In the genomic region with DNA sequence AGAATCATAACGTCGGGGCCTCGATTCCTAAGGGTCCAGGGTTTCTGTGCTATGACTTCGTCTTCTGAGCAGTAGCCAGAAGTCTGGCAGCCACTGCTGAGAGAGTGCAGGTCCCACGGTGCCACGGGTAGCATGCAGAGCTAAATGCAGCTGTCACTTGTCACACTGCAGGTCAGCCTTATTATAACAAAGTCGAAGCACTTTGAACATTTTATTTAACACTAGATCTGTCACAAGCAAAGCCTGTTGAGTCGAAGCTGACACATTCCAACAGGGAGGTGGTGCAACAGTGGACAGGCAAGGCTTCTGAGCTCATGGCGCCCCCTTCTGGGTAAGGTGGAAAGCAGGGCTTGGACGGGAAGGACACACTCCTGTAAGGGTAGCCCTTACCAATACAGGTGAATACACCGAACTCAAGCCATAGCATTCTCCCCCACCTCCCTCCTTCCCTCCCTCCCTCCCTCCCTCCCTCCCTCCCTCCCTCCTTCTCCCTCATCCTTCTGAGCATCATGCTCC, we compare ENCODE assay signal across 9 mouse cellular contexts.
DNase-seq lines count a peak whose midpoint lies in the region; ATAC-seq and TF ChIP-seq lines count a peak whose summit lies in the region.
"Had no signal": no experiment of that assay in that cellular context is flagged by ENCODE, and none has a peak within 500 bp of the region (broad histone marks: within the 10 kb centered on the region; RNA-seq: fewer than 3 reads in every experiment).

No protein-coding gene starts in this region.

- DNase-seq in gastrocnemius, postnatal 10 days, result peak; percentile 37
- no peak for DNase-seq in gastrocnemius, adult 18-20 months (ENCODE audit: low spot score)
- peak; percentile 54 for DNase-seq in midbrain, embryonic 11.5 days (ENCODE audit: low spot score, missing footprints)
- DNase-seq in heart, postnatal 0 days (ENCODE audit: low spot score), result no peak
- DNase-seq in thymus, postnatal 10 days (ENCODE audit: low spot score in 2 of 2), result peak; percentile 38 to 71
- no peak for DNase-seq in neural tube, embryonic 10.5 days (ENCODE audit: extremely low spot score, low spot score)
- no peak for DNase-seq in c-Kit-positive CD71-positive TER-119-positive erythroid progenitor cells, embryonic 14.5 days (ENCODE audit: low spot score)

- no peaks in the 10 kb centered on the region for H3K9me3 ChIP-seq in midbrain, embryonic 11.5 days (ENCODE audit: control insufficient read depth, low read length)
- no peaks in the 10 kb centered on the region for H3K9me3 ChIP-seq in midbrain, embryonic 13.5 days
- no peaks in the 10 kb centered on the region for H3K9me3 ChIP-seq in heart, postnatal 0 days (replicated peaks; ENCODE audit: control insufficient read depth, low read length)

- TF ChIP-seq EP300 in heart, postnatal 0 days (IDR thresholded peaks at IDR 0.05; ENCODE audit: low read depth), result no peak

- H3K4me2 ChIP-seq in midbrain, embryonic 11.5 days, result no peak overlapping the region
- no peak overlapping the region for H3K4me2 ChIP-seq in midbrain, embryonic 13.5 days (replicated peaks)
- no peak overlapping the region for H3K4me2 ChIP-seq in heart, postnatal 0 days (ENCODE audit: low read depth, low read length)

- 80% methylated on average over 11 of the region's 11 CpGs for WGBS in midbrain, embryonic 11.5 days
- 84% methylated on average over 11 of the region's 11 CpGs for WGBS in midbrain, embryonic 13.5 days
- 38% methylated on average over 11 of the region's 11 CpGs for WGBS in heart, postnatal 0 days

- no peaks in the 10 kb centered on the region for H3K4me1 ChIP-seq in midbrain, embryonic 11.5 days (ENCODE audit: control insufficient read depth, insufficient read depth, low read length)
- no peaks in the 10 kb centered on the region for H3K4me1 ChIP-seq in midbrain, embryonic 13.5 days (replicated peaks)
- peaks cover 17% of the 10 kb centered on the region for H3K4me1 ChIP-seq in heart, postnatal 0 days (ENCODE audit: control insufficient read depth, insufficient read depth)

- no peak overlapping the region for H3K4me3 ChIP-seq in midbrain, embryonic 11.5 days (ENCODE audit: low read depth, low read length)
- no peak overlapping the region for H3K4me3 ChIP-seq in midbrain, embryonic 13.5 days (replicated peaks)
- H3K4me3 ChIP-seq in heart, postnatal 0 days (ENCODE audit: low read depth, low read length), result no peak overlapping the region
- H3K4me3 ChIP-seq: erythroblast, embryonic 14.5 days had no signal

- no peaks in the 10 kb centered on the region for H3K36me3 ChIP-seq in midbrain, embryonic 11.5 days (ENCODE audit: control insufficient read depth, insufficient read depth, low read length)
- peaks cover 3% of the 10 kb centered on the region; the same call in 1 of the 2 replicates for H3K36me3 ChIP-seq in midbrain, embryonic 13.5 days
- peaks cover 58% of the 10 kb centered on the region for H3K36me3 ChIP-seq in heart, postnatal 0 days (replicated peaks; ENCODE audit: control insufficient read depth, insufficient read depth, low read length)

- no peak for ATAC-seq in midbrain, embryonic 11.5 days (ENCODE audit: low FRiP score)
- no peak for ATAC-seq in midbrain, embryonic 13.5 days
- ATAC-seq in heart, postnatal 0 days (ENCODE audit: insufficient read depth, low read depth), result 0 out of 2 replicates have a peak, but pooled peaks have one; percentile 24

- no peak overlapping the region for H3K27ac ChIP-seq in midbrain, embryonic 11.5 days (ENCODE audit: low read depth, low read length)
- no peak overlapping the region for H3K27ac ChIP-seq in midbrain, embryonic 13.5 days
- H3K27ac ChIP-seq in heart, postnatal 0 days (ENCODE audit: low read depth), result peak overlapping the region; percentile 75; the same call in 1 of the 2 replicates

- H3K9ac ChIP-seq in midbrain, embryonic 11.5 days (ENCODE audit: low read length), result no peak overlapping the region
- no peak overlapping the region for H3K9ac ChIP-seq in midbrain, embryonic 13.5 days (replicated peaks)
- H3K9ac ChIP-seq in heart, postnatal 0 days (replicated peaks; ENCODE audit: low read depth, low read length), result no peak overlapping the region

- peak; percentile 46 for TF ChIP-seq CTCF in heart, postnatal 0 days (IDR thresholded peaks at IDR 0.05; ENCODE audit: low read depth)

- H3K27me3 ChIP-seq in midbrain, embryonic 11.5 days (ENCODE audit: control insufficient read depth, insufficient read depth, low read length), result no peaks in the 10 kb centered on the region
- H3K27me3 ChIP-seq in midbrain, embryonic 13.5 days, result no peaks in the 10 kb centered on the region
- no peaks in the 10 kb centered on the region for H3K27me3 ChIP-seq in heart, postnatal 0 days (ENCODE audit: control insufficient read depth, insufficient read depth, low read length)

Comparison
In these comparisons a context has a peak if more than half of its experiments do, and no peak if none do; other contexts are left out.
1. DNase-seq: peak in gastrocnemius, postnatal 10 days (single experiment), midbrain, embryonic 11.5 days (single experiment) and thymus, postnatal 10 days (2 of 2); none in gastrocnemius, adult 18-20 months (single experiment), heart, postnatal 0 days (single experiment), neural tube, embryonic 10.5 days (single experiment) and c-Kit-positive CD71-positive TER-119-positive erythroid progenitor cells, embryonic 14.5 days (single experiment).